Mouse (Mus musculus) lung, adult 2 months (tissue): ENCODE measurements at regions not wholly inside any gene's neighbourhood (a gene's known extent, or its start where the extent isn't known, plus 50 kb on each side); places are given as distances from the start of the nearest gene placed in this dataset.

Experiments
- CTCF ChIP-seq: fragments of 200-500 bp; IDR thresholded peaks from 2 replicates; pipeline ENCODE4 v1.5.1; 2011; ENCODE audit warnings: mild to moderate bottlenecking, low read length, control low read depth; ENCODE audit not compliant: insufficient read depth
- POLR2A ChIP-seq: fragments of 200-500 bp; IDR thresholded peaks from 2 replicates; pipeline ENCODE4 v1.6.1; 2011; ENCODE audit warnings: low read depth, mild to moderate bottlenecking, control low read depth, low read length, borderline replicate concordance; ENCODE audit errors: extremely low read depth

- TF ChIP-seq POLR2A (no peak), CTCF (no peak)
These were observed 291.8 kb upstream of the Clec14a start for GRCm38 (mm10) chr12:58560840-58561239.
